Comparison of ENCODE assay signal across 22 mouse cellular contexts in genomic region chr1:189803742-189804141, GRCm38 (mm10).
DNase-seq lines count a peak whose midpoint lies in the region; ATAC-seq and TF ChIP-seq lines count a peak whose summit lies in the region.
"Had no signal": no experiment of that assay in that cellular context is flagged by ENCODE, and none has a peak within 500 bp of the region (broad histone marks: within the 10 kb centered on the region; RNA-seq: fewer than 3 reads in every experiment).

No protein-coding gene starts in this region.

- ATAC-seq in heart, embryonic 16.5 days (replicated peaks; ENCODE audit: extremely low read depth, insufficient read depth, low FRiP score), result no peak
- ATAC-seq: forebrain, embryonic 14.5 days had no signal

- peak overlapping the region; percentile 16; the same call in 1 of the 2 replicates for H3K27ac ChIP-seq in heart, embryonic 16.5 days (ENCODE audit: low read length)
- H3K27ac ChIP-seq in thymus, adult 2 months (ENCODE audit: control insufficient read depth, insufficient read depth, low read length), result peak overlapping the region; percentile 14; the same call in 1 of the 2 replicates
- H3K27ac ChIP-seq: embryonic facial prominence, embryonic 13.5 days; embryonic facial prominence, embryonic 15.5 days; forebrain, embryonic 10.5 days; forebrain, embryonic 12.5 days had no signal

- H3K9me3 ChIP-seq in heart, embryonic 16.5 days (replicated peaks; ENCODE audit: control insufficient read depth, low read length), result peaks cover 4% of the 10 kb centered on the region; the same call in 1 of the 2 replicates
- H3K9me3 ChIP-seq: embryonic facial prominence, embryonic 13.5 days; embryonic facial prominence, embryonic 15.5 days; forebrain, embryonic 10.5 days; forebrain, embryonic 12.5 days had no signal

- H3K4me1 ChIP-seq in heart, embryonic 16.5 days (ENCODE audit: control insufficient read depth, insufficient read depth, low read length), result peaks cover 25% of the 10 kb centered on the region
- H3K4me1 ChIP-seq in thymus, adult 2 months (replicated peaks; ENCODE audit: control insufficient read depth, insufficient read depth, low read length), result peaks cover 69% of the 10 kb centered on the region

- no peak overlapping the region for H3K9ac ChIP-seq in heart, embryonic 16.5 days (ENCODE audit: low read length)
- H3K9ac ChIP-seq: embryonic facial prominence, embryonic 13.5 days; embryonic facial prominence, embryonic 15.5 days; forebrain, embryonic 12.5 days had no signal

- TF ChIP-seq POLR2A in thymus, adult 2 months (IDR thresholded peaks at IDR 0.05; ENCODE audit: control insufficient read depth, extremely low read depth, insufficient read depth, low read length, poor library complexity), result no peak

- H3K4me2 ChIP-seq in heart, embryonic 16.5 days (ENCODE audit: low read depth, low read length), result no peak overlapping the region
- H3K4me2 ChIP-seq: embryonic facial prominence, embryonic 13.5 days; embryonic facial prominence, embryonic 15.5 days; forebrain, embryonic 12.5 days had no signal

- no peak overlapping the region for H3K4me3 ChIP-seq in heart, embryonic 16.5 days (ENCODE audit: low read length)
- no peak overlapping the region for H3K4me3 ChIP-seq in thymus, adult 2 months (ENCODE audit: control insufficient read depth, insufficient read depth, low read length)
- H3K4me3 ChIP-seq: embryonic facial prominence, embryonic 13.5 days; embryonic facial prominence, embryonic 15.5 days; erythroblast, embryonic 14.5 days; forebrain, embryonic 10.5 days; forebrain, embryonic 12.5 days had no signal

- peaks cover 8% of the 10 kb centered on the region; the same call in 1 of the 2 replicates for H3K36me3 ChIP-seq in heart, embryonic 16.5 days (ENCODE audit: control insufficient read depth, insufficient read depth)
- H3K36me3 ChIP-seq in thymus, adult 2 months (ENCODE audit: control insufficient read depth, insufficient read depth, low read length), result no peaks in the 10 kb centered on the region
- H3K36me3 ChIP-seq: forebrain, embryonic 12.5 days had no signal

- no peak for TF ChIP-seq CTCF in thymus, adult 2 months (IDR thresholded peaks at IDR 0.05; ENCODE audit: borderline replicate concordance, control insufficient read depth, extremely low read depth, insufficient read depth, low read length, poor library complexity)

- WGBS in heart, embryonic 16.5 days, result 85% methylated on average over 11 of the region's 11 CpGs
- 53% methylated on average over 11 of the region's 11 CpGs for WGBS in thymus, adult 2 months

- no peak for DNase-seq in heart, adult 9 months (ENCODE audit: low spot score in 2 of 2)
- no peak for DNase-seq in thymus, adult 2 months
- no peak for DNase-seq in thymus, adult 18-20 months
- DNase-seq in A20 (ENCODE audit: low read depth, low spot score), result peak; percentile 39
- DNase-seq in thymus, postnatal 4 days, result peak; percentile 53
- DNase-seq in urinary bladder, postnatal 4 days (ENCODE audit: low spot score in 2 of 2), result no peak
- DNase-seq: adrenal gland, adult 2 months; adrenal gland, postnatal 10 days; adrenal gland, postnatal 25 days; cerebellum, adult 11 months; cerebellum, adult 18-20 months; cerebellum, adult 8-10 months; cerebellum, adult 9-11 months; cerebellum, postnatal 36 days; embryo, embryonic 11 days had no signal

- no peaks in the 10 kb centered on the region for H3K27me3 ChIP-seq in heart, embryonic 16.5 days (ENCODE audit: control insufficient read depth, insufficient read depth, low read length)
- H3K27me3 ChIP-seq in thymus, adult 2 months (ENCODE audit: control insufficient read depth, insufficient read depth, low read length), result no peaks in the 10 kb centered on the region
- H3K27me3 ChIP-seq: embryonic facial prominence, embryonic 13.5 days; embryonic facial prominence, embryonic 15.5 days had no signal

Comparison
In these comparisons a context has a peak if more than half of its experiments do, and no peak if none do; other contexts are left out.
1. DNase-seq: peak in A20 (single experiment) and thymus, postnatal 4 days (single experiment); none in heart, adult 9 months (0 of 2), thymus, adult 2 months (single experiment), thymus, adult 18-20 months (0 of 2) and urinary bladder, postnatal 4 days (0 of 2).